8 mouse cellular contexts compared by ENCODE assay signal in the genomic region with DNA sequence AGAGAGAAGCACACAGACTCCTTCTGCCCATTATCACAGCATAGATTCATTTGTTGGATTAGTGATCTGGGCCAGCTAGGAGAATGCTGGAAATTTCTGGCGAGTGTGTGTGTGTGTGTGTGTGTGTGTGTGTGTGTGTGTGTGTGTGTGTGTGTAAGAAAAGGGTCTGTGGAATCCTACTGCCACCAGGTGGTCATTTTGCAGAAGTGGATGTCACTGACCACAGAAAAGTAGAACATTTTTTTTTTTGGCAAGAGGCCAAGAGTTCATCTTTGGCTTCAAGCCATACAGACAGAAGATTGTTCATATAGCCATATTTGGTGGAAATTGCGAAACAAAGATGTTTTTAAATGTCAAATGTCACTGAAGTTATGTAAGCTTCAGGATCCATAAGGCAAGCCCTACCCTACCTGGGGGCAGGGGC. TPM values are rescaled to one million over a fixed set of nuclear protein-coding genes. Genes with fewer than 3 reads are reported as not detected.
DNase-seq lines count a peak whose midpoint lies in the region; ATAC-seq and TF ChIP-seq lines count a peak whose summit lies in the region.

No protein-coding gene starts in this region.

- peaks cover 30% of the 10 kb centered on the region for H3K27me3 ChIP-seq in liver, postnatal 0 days (ENCODE audit: insufficient read depth, low read length)

- H3K4me2 ChIP-seq in liver, postnatal 0 days (ENCODE audit: low read depth, low read length) = no peak overlapping the region

- peak; percentile 51 for DNase-seq in cerebellum, adult 11 months
- DNase-seq in thymus, postnatal 0 days (ENCODE audit: low spot score) = peak; percentile 52
- DNase-seq in thymus, postnatal 14 days = no peak
- DNase-seq in heart, postnatal 36 days = peak; percentile 49 to 61
- DNase-seq in liver, postnatal 0 days = peak; percentile 63

- TF ChIP-seq EP300 in liver, postnatal 0 days (IDR thresholded peaks at IDR 0.05; ENCODE audit: low read depth) = no peak

- peak; percentile 80 for TF ChIP-seq CTCF in liver, postnatal 0 days (IDR thresholded peaks at IDR 0.05; ENCODE audit: low read depth)

- H3K9me3 ChIP-seq in liver, postnatal 0 days (ENCODE audit: low read length) = no peaks in the 10 kb centered on the region

- no peaks in the 10 kb centered on the region for H3K36me3 ChIP-seq in liver, postnatal 0 days (replicated peaks; ENCODE audit: insufficient read depth, low read length)

- H3K27ac ChIP-seq in liver, postnatal 0 days (ENCODE audit: low read depth) = no peak overlapping the region

- H3K4me1 ChIP-seq in liver, postnatal 0 days (ENCODE audit: insufficient read depth) = peaks cover 23% of the 10 kb centered on the region

- WGBS in liver, postnatal 0 days (ENCODE audit: insufficient replicate concordance) = 5% methylated on average over 2 of the region's 2 CpGs

- ATAC-seq in cerebellum, adult (ENCODE audit: insufficient number of reproducible peaks, low FRiP score, low TSS enrichment) = no peak
- ATAC-seq in common myeloid progenitor, adult 5-6 weeks (replicated peaks; ENCODE audit: low read depth, poor library complexity, severe bottlenecking) = peak; percentile 50
- peak; percentile 57 for ATAC-seq in liver, postnatal 0 days
- peak; percentile 69 for ATAC-seq in neutrophil, adult 5-6 weeks (ENCODE audit: extremely low read depth, insufficient number of reproducible peaks, low FRiP score, poor library complexity, severe bottlenecking)

- intact Hi-C loops in heart, postnatal 36 days (cut with DNase I) = loop anchor here (2.0 to 5.0 kb wide), 3 partner anchors 35 to 222 kb away; no protein-coding TSS in a partner anchor

- H3K4me3 ChIP-seq in liver, postnatal 0 days (ENCODE audit: low read depth, low read length) = no peak overlapping the region

- no peak overlapping the region for H3K9ac ChIP-seq in liver, postnatal 0 days (replicated peaks)

RNA-seq across cellular contexts. Expression of gene Mrps23, which starts 7.0 kb away (rescaled TPM):
- polyA plus RNA-seq in thymus, postnatal 0 days (2015; fragmentation: Nextera tagmentation; extraction: Ambion mirVana) = 90.0 and 95.0 TPM in 2 replicates
- total RNA-seq in common myeloid progenitor, adult 5-6 weeks (2017) = 49.4 and 78.2 TPM in 2 replicates
- total RNA-seq in heart, postnatal 36 days (2021) = 100 to 1,000 TPM; 273 to 312 TPM
- 28.7 and 29.3 TPM in 2 replicates for polyA plus RNA-seq in liver, postnatal 0 days (2015; fragmentation: Nextera tagmentation; extraction: Ambion mirVana)
- 28.5 and 41.0 TPM in 2 replicates for total RNA-seq in neutrophil, adult 5-6 weeks (2017)
